Mouse (Mus musculus): ENCODE measurements around the gene Pelo. TPM values are rescaled to one million over a fixed set of nuclear protein-coding genes. Genes with fewer than 3 reads are reported as not detected.

Pelo gene
- total RNA-seq (2021): 10 to 100 TPM; 18.6 to 19.3 TPM
- long read RNA-seq, experiment 1, transcript Pelo-201 (2 exons, 1,600 nt): major isoform, 16 of 17 reads
- long read RNA-seq, experiment 1, partial matches to known transcripts: 0 of 17 reads
- long read RNA-seq, experiment 1, other reads (novel, unspliced or antisense): 1 of 17 reads
- long read RNA-seq, experiment 2, transcript Pelo-201 (2 exons, 1,600 nt): major isoform, 21 of 21 reads
- long read RNA-seq, experiment 2, partial matches to known transcripts: 0 of 21 reads
- long read RNA-seq, experiment 2, other reads (novel, unspliced or antisense): 0 of 21 reads

DNA sequence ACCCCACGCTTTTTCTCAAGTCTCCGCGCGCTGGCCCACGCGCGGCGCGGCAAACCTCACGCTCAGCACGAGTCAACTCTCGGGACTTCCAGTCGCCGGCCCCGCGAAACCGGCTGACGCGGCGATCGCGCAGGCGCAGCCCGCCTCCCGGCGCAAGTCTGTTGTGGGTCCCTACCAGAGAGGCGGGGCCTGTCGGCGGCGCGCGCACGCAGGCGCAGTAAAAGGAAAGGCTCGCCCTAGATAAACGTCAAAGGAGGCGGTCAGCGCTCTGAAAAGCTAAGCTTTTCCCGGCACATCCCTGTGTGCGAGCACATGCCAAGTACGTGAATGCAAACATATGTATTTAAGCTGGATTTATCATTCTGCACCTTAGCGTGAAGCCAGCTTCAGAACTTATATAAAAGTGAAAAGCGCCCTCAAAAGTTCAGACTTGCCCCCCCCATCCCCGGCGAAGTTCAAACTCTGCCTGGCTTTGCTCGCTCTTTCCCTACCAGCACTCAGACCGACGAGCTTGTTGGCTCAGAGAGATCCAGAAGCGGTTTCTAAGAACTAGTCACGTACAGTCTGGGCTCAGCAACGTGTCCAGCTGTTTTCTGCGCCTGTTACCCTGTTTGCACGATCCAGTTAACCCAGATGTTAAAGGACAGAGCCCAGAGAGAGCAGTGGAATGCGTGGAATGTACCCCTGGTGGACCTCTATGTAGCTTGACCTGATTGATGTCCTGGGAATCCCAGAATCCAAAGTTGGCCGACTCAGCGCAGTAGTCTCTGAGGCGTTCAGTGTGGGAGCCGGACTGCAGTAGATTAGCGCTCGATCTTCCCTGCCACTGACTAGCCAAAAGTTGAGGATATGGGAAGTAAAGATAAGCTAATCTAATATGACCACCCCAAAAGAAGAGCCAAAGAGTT, at the start of gene Pelo:
Gene Pelo, minus strand, starts transcription at position 118 of the 908 bp plus-strand sequence.
- peak; percentile 98 for DNase-seq
- intact Hi-C loops (cut with DNase I): no loop called here

DNA sequence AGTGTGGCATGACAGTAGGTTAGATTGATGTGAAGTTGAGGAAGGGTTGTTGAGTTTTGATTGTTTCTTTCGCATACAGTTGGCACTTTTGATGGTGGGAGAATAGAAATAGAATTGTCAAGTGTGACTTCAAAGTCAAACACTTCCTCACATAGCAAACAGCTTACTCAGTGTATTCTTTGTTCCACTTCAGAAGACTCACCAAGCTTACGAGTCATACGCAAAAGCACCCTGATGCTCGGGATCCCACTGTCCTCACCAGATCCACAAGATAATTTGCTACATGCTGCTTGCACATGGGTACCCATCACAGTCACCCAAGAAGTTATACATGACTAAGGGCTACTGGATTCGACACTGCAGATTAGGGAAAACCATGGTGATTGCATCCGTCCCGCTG, 48.5 kb upstream of the Pelo start:
- DNase-seq: no peak
- intact Hi-C loops (cut with DNase I): no loop called here

DNA sequence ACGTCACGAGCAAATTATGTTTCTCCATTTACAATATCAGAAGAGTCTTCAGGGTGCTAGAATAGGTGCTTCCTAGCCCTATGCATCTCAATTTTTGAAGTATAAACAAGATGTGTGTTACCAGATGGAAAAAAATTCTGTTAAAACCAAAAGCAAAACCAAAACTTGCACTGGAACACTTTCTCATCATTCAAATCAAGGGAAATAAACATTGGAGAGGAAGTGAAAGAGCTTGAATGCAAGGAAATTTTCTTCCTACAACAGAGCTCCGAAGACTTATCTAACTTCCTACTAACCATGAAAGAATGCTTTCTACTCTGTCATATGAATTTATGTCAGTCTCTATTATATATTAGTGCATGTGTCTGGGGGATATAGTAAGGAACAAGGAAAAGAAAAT, 46.8 kb upstream of the Pelo start:
- no peak for DNase-seq
- intact Hi-C loops (cut with DNase I): no loop called here

DNA sequence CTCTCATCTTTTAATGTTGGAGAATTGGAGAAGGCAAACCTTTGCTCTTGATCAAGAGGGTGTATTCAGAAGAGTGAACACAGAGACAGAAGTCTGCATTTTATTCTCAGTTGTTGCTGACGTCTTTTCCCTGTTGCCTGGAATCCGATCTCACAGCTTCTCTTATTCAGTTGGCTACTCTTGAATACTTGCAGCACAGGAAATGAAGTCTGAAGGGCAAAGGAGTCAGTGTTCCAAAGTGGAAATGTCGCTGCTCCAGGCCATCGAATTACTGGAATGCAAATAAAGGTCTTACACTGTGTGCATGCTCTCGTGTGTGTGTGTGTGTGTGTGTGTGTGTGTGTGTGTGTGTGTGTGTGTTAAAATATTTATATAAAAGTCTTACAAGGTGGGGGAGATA, 42.4 kb upstream of the Pelo start:
- intact Hi-C loops (cut with DNase I): no loop called here
- DNase-seq: no peak

DNA sequence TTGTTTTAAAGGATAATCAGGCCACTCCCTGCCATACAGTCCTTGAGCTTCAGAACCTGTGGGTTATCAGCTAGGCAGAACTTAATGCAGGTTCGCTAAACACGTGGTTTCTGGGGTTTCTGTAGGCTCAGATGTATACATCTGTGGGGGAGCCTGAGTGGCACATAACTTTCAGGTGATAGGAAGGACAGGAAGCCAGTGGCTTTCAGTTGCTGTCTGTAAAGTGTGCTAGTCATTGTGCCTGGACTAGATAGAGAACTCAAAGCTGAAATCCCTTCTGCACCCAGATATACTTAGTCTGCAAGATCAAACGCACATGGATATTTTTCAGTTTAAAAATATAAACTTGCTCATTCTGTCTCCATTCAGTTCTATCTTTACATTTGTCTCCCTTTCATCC, 41.4 kb upstream of the Pelo start:
- intact Hi-C loops (cut with DNase I): no loop called here
- no peak for DNase-seq

DNA sequence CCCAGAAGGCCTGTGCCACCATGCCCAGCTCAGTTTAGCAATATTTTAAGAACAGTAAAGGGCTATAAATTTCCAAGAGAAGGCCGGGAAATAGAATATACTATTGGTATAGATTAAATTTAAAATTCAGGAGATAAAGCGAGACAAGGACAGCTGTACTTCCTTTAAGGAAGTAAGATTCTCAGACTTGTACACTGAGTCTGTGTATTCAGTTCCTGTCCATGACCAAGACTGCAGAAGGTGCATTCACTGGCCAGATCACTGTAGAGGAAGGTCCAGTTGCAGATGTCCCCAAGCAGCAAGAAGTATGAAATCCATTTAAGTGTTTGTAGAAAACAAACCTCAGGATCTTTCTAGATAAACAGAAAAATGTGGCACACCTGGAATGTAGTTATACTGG, 40.0 kb upstream of the Pelo start:
- DNase-seq: no peak

DNA sequence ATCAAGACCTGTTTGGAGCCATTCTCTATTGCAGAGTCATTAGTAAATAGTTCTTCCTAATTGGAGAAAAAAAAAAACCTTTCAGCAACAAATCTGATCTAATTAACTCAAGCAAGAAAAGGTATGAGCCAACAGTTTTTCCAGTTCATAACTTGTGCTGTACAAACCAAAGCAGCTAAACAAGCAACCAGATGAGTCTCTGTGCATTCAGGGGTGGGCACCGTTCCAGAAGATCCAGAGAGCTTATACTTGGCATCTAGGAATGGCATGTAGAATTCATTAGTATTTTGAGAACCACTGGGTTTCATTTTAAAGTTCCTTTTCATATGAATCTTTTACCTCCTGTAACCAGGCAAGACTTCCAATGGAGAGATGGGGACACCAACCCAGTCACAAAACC, 37.8 kb upstream of the Pelo start:
- DNase-seq: no peak
- intact Hi-C loops (cut with DNase I): loop anchor here (5.0 kb wide), 1 partner anchor 89 kb away; no protein-coding TSS in a partner anchor

More for the DNA sequence above, 40.0 kb upstream of the Pelo start:
- intact Hi-C loops (cut with DNase I): no loop called here

DNA sequence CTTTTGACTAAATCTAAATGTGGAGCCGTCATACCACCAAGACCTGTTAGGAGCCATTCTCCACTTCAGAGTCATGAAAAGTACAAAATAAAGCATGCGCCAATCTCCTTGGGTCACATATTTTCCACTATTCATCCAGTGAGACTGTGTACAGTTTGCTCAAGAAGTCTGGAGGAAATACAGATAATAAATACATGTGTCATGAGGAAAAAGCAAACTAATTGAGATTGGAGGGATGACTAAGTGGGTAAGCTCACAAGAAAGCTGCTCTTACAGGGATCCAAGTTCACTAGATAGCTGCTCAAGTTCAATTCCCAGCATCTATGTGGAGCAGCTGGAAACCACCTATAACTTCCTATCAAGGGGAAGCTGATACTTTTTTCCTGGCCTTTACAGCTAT, 36.5 kb upstream of the Pelo start:
- no peak for DNase-seq
- intact Hi-C loops (cut with DNase I): loop anchor here (5.0 kb wide), 1 partner anchor 91 kb away; no protein-coding TSS in a partner anchor

DNA sequence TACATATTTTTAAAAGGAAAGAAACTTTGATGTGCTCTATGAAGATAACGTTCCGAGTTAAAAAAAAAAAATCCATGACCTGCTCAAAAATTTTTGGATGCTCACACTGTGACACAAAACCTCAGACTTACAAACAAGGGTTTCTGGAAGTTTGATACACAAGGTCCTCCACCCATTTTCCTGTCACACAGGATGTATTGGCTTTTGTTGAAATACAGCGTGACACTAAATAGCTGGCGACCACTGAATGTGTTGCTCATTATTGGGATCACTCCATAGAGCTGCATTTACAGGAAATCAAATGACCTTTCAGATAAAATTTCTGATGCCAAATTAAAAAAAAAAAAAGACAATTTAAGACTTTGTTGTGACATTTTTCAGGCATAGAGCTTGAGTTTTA, 35.1 kb upstream of the Pelo start:
- no peak for DNase-seq
- intact Hi-C loops (cut with DNase I): loop anchor here (5.0 kb wide), 1 partner anchor 92 kb away; no protein-coding TSS in a partner anchor

DNA sequence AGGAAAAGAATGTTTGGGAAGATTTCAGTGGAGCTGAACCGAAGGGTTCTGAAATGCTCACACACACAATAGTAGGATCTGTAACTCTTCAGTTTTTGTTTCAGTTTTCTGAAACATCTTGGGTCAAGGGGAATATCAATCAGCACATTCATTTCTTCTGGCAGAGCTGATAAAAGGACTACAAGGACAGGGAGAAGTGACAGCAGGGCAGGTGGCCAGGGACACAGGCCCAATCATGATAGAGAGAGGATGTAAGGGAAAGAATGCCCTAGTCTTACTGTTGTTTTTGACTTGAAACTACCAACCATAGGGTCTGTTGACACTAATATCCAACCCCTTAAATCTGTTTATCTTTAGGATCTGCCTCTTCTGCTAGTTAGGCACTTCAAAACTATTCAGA, 34.5 kb upstream of the Pelo start:
- no peak for DNase-seq
- intact Hi-C loops (cut with DNase I): no loop called here

DNA sequence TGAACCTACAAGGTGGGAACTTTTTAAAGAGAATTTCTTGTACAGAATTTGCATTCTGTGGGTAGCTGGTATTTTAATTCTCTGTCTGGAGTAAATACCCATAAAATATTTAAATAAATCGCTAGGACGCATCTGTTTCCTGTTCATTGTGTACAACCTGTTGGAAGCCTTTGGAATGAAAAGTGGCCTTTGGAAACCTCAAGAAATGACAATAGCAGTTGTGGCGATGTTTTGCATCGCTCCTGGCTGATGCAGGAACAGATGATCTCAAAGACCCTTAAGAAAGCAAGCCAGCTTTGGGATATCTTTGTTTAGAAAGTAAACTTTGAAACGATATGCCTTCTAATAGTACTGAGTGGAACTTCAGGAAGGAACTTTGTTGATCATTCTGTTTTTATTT, 28.8 kb upstream of the Pelo start:
- DNase-seq: no peak
- intact Hi-C loops (cut with DNase I): no loop called here

DNA sequence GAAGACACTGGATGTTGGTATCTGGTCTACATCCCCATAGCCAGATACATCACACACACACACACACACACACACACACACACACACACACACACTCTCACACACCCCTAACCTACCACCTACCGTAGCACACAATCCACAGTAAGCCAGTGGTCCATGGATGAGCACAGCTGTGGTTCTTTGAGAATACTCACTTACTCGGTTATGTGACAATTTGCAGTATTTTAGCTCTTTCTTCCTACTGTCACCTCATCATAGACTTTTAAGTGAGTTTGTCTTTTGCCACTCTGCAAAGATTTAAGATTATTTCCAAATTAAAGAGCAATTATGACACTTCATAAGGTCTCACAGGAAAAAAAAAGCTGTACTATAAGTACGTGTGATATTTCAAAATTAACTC, 28.2 kb upstream of the Pelo start:
- intact Hi-C loops (cut with DNase I): no loop called here
- DNase-seq: no peak

DNA sequence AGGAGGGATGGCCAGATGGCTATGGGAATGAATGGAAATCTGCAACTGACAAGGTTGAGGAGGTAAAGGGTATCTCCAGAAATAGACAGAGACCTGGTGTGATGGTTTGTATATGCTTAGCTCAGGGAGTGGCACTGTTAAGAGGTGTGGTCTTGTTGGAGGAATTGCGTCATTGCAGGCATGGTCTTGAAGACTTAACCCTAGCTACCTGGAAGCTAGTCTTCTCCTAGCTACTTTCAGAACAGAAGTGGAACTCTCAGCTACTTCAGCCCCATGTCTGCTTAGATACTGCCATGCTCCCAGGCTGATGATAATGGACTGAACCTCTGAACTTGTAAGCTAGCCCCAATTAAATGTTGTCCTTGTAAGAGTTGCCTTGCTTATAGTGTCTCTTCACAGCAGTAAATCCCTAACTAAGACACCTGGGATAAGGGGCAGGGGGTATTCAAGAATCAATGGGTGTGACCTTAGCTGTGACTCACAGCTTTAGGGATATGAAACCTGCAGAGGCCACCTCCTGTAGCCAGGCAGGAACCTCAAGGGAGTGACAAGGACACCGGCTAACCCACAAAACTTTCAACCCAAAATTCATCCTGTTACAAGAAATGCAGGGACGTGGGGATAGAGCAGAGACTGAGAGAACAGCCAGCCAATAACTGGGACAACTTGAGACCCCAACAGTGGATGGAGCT, 27.1 kb upstream of the Pelo start:
- DNase-seq: no peak
- intact Hi-C loops (cut with DNase I): no loop called here

DNA sequence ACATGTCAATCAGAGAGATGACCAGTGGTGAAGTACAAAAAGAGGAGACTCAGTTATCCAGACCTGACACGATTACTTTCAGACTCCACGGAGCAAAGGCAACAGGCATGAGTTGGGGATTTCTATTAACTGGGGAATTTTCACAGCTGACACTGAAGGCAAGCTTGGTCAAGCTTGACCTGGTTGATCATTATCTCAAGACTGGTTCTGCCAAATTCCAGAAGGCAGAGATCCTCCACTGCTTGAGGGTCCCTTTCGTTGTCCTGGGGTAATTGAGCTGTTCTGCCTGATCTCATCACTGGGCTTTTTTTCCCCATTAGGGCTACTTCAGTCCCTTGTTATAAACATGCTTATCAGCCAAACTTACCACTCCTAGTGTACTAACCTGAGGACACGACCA, 19.6 kb upstream of the Pelo start:
- intact Hi-C loops (cut with DNase I): loop anchor here (10.0 kb wide), 2 partner anchors 275 to 1605 kb away; no protein-coding TSS in a partner anchor
- DNase-seq: no peak

DNA sequence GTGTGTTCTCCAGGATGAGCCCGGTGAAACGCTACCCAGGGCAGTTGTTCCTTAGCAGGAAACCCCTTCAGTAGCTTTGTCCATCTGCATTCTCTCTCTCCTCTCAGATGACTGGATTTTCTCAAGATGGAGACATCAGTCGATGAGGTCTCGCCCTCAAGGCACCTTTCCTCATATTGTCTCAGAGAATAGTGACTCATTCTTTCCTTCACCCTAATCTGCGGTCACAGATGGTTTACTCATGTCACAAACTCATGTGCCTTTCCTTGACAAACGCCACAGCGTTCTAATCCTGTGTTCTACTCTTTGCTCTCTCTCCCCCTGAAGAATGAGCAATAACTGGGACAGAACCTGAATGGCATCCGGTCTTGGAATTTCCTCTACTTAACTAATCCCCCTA, 17.4 kb upstream of the Pelo start:
- DNase-seq: no peak
- intact Hi-C loops (cut with DNase I): loop anchor here (10.0 kb wide), 2 partner anchors 273 to 1607 kb away; no protein-coding TSS in a partner anchor

DNA sequence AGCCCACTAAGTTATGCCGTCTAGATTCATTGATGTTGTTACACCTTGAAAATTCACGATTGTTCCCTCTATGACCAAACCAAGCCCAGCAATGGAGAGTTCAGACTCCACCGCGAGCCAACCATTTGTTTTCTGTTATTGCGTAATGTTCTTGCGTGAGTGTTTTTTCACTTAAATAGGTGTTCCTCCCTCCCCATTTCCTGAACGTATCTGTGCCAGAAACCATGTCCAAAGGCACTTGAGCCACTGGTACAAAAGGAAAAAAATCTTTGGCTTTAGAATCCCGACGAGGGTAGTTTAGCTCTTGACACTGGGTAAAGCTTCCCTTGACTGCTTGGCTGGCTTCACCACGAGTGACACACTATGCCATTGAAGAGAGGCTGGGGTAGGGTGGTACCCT, 16.2 kb upstream of the Pelo start:
- DNase-seq: no peak
- intact Hi-C loops (cut with DNase I): loop anchor here (10.0 kb wide), 2 partner anchors 271 to 1609 kb away; no protein-coding TSS in a partner anchor

DNA sequence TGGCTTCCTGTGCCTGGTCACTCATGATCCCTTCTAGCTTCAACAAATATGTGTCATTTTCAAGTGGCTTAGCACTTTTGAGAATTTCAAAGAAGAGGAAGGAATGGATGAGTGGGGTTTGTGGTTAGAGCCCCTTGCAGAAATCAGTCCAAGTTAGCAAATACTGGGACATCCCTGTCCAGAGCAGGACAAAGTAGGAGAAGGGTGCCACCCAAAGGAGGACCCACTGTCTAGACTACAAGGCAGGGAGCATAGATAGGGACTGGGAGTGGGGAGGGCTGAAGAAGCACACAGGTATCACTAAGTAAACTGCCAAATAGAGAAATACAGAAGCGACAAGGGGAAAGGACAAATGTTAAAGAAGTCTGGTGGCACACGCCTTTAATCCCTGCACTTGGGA, 12.8 kb upstream of the Pelo start:
- no peak for DNase-seq
- intact Hi-C loops (cut with DNase I): loop anchor here (5.0 to 10.0 kb wide), 4 partner anchors 50 to 1612 kb away; no protein-coding TSS in a partner anchor

DNA sequence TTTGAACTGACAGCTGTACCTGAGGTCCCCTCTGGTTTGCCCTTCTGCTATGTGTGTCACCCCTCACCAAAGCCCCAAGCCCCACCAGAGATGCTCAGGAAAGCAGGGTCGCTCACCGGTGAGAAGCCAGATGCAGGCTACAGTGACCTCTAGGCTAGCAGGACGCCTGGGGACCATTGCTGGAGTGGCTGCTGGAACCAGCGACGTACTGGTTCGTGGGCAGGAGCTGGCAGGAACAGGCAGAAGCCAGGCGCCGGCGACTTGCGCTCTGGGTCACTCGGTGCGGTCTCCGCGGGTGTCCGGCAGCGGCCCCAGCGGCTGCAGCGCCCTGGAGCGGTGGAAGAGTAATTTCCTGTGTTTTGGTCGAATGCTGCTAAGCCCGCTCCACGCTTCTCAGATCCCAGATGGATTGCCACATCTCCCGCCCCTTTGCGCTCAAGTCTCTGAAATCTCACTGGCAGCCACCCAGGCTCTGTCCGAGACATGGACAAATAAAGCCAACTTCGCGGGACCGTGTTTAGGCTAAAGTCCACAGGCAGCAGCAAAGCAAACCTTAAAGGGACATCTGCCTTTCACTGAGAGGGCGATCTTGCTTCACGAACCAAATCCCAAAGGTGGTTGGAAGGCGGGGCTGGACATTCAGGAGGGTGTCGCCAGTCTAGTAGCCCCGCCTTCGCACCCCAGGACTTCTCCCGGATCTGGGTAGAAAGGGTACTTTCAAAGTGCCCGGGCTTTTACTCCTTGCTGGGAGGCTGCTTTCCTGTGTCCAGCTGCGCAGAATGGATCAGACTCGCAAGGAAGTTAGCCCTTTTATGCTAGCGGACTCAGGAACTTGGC, 11.6 kb upstream of the Pelo start, which contains the start of the genes Gm49395 and Itga1:
Gene Gm49395, minus strand, starts transcription at position 567 of the 837 bp plus-strand sequence.
Gene Itga1, minus strand, starts transcription at position 610 of the 837 bp plus-strand sequence.
- peak; percentile 83 to 84 for DNase-seq
- intact Hi-C loops (cut with DNase I): loop anchor here (2.0 to 10.0 kb wide), 6 partner anchors 51 to 1613 kb away; no protein-coding TSS in a partner anchor

DNA sequence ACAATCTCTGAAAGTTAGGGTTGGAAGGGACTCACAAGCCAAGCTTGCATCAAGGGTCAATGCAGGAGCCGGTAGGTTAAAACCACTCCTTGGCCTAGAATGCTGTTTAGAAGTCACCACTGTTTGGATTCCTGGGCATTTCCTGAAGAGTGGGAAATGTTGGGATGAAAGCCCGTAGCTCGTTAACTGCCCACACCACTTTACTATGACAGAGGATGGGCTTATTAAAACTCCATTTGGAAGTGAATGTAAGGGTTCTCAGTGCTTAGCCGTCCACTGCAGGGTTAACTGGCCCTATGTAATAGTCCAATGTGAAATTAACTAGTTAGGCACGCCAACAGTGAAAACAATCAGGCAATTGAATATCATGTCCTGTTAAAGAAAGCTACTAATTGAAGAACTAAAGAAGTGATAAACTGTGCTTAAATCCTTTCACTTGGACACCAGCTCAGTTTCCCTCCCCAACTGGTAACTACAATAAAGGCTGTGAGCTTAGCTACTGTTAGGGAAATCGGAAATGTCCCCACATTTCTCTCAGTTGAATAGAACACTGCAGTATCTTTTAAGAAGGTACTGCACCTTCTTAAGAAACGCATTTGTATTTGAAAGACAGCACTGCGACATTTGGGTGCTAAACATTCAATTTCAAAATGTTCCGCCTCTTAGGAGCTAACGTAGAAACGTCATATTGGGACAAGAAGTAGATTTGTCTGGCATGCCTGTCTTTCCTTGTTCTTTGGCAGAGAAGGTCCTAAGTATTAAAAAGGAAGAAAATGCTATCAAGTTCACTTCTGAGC, 10.6 kb upstream of the Pelo start:
- intact Hi-C loops (cut with DNase I): loop anchor here (2.0 to 10.0 kb wide), 6 partner anchors 52 to 1614 kb away; no protein-coding TSS in a partner anchor
- DNase-seq: no peak

Measured in heart, postnatal 14 days (tissue).